Mouse (Mus musculus) kidney, postnatal 14 days (tissue): ENCODE results near the gene Gm20388.

Source experiments
- DNase-seq: peaks from one replicate; pipeline ENCODE4 v3.0.0; 2022; ENCODE audit warnings: mixed read lengths

Gene Gm20388

GRCm38 (mm10) chr8:123717516-123718490, 3807.2 kb downstream of the Gm20388 start:
- DNase-seq, result peak; percentile 75

- no peak for DNase-seq
Observed at GRCm38 (mm10) chr8:123718752-123719151, 3808.1 kb downstream of the Gm20388 start.

GRCm38 (mm10) chr8:123719280-123719679, 3808.6 kb downstream of the Gm20388 start:
- no peak for DNase-seq

GRCm38 (mm10) chr8:123719811-123720210, 3809.2 kb downstream of the Gm20388 start:
- no peak for DNase-seq

- DNase-seq, result peak; percentile 21
Observed at GRCm38 (mm10) chr8:123720471-123721001, 3809.9 kb downstream of the Gm20388 start.

- DNase-seq, result no peak
Observed at GRCm38 (mm10) chr8:123722245-123722644, 3811.6 kb downstream of the Gm20388 start.

- no peak for DNase-seq
Observed at GRCm38 (mm10) chr8:123724752-123725151, 3814.1 kb downstream of the Gm20388 start.

- no peak for DNase-seq
Observed at GRCm38 (mm10) chr8:123725261-123725660, 3814.6 kb downstream of the Gm20388 start.

- DNase-seq, result no peak
Observed at GRCm38 (mm10) chr8:123726759-123727158, 3816.1 kb downstream of the Gm20388 start.

- DNase-seq, result peak; percentile 59
Observed at GRCm38 (mm10) chr8:123729055-123729785, 3818.6 kb downstream of the Gm20388 start.

GRCm38 (mm10) chr8:123729786-123730411, 3819.3 kb downstream of the Gm20388 start:
- no peak for DNase-seq

GRCm38 (mm10) chr8:123732332-123732731, 3821.7 kb downstream of the Gm20388 start:
- no peak for DNase-seq

- DNase-seq, result no peak
Observed at GRCm38 (mm10) chr8:123734486-123734885, 3823.8 kb downstream of the Gm20388 start.

GRCm38 (mm10) chr8:123736974-123737373, 3826.3 kb downstream of the Gm20388 start:
- DNase-seq, result no peak

- no peak for DNase-seq
Observed at GRCm38 (mm10) chr8:123740263-123740662, 3829.6 kb downstream of the Gm20388 start.

GRCm38 (mm10) chr8:123741232-123741631, 3830.6 kb downstream of the Gm20388 start:
- DNase-seq, result no peak

- DNase-seq, result no peak
Observed at GRCm38 (mm10) chr8:123746488-123746887, 3835.8 kb downstream of the Gm20388 start.

GRCm38 (mm10) chr8:123747772-123748171, 3837.1 kb downstream of the Gm20388 start:
- no peak for DNase-seq

GRCm38 (mm10) chr8:123750171-123750693, 3839.6 kb downstream of the Gm20388 start:
- no peak for DNase-seq

- no peak for DNase-seq
Observed at GRCm38 (mm10) chr8:123752773-123753468, 3842.3 kb downstream of the Gm20388 start.

- no peak for DNase-seq
Observed at GRCm38 (mm10) chr8:123753604-123754375, 3843.1 kb downstream of the Gm20388 start.
